10 mouse cellular contexts compared by ENCODE assay signal in genomic region chr4:97893915-97894884, GRCm38 (mm10).
DNase-seq lines count a peak whose midpoint lies in the region; ATAC-seq lines count a peak whose summit lies in the region.
"Had no signal": no experiment of that assay in that cellular context is flagged by ENCODE, and none has a peak within 500 bp of the region (broad histone marks: within the 10 kb centered on the region; RNA-seq: fewer than 3 reads in every experiment).

No protein-coding gene starts in this region.

- no peaks in the 10 kb centered on the region for H3K27me3 ChIP-seq in liver, embryonic 13.5 days
- no peaks in the 10 kb centered on the region for H3K27me3 ChIP-seq in liver, embryonic 16.5 days (ENCODE audit: control insufficient read depth, insufficient read depth, low read depth, low read length)
- H3K27me3 ChIP-seq: limb, embryonic 12.5 days had no signal

- no peak overlapping the region for H3K4me2 ChIP-seq in liver, embryonic 13.5 days
- H3K4me2 ChIP-seq in liver, embryonic 16.5 days (ENCODE audit: low read depth, low read length): no peak overlapping the region
- H3K4me2 ChIP-seq: limb, embryonic 12.5 days had no signal

- 49% methylated on average over 10 of the region's 10 CpGs for WGBS in liver, embryonic 13.5 days (ENCODE audit: insufficient replicate concordance)
- WGBS in liver, embryonic 16.5 days (ENCODE audit: insufficient replicate concordance): 41% methylated on average over 10 of the region's 10 CpGs

- peaks cover 8% of the 10 kb centered on the region; the same call in 1 of the 2 replicates for H3K4me1 ChIP-seq in liver, embryonic 13.5 days (replicated peaks)
- H3K4me1 ChIP-seq in liver, embryonic 16.5 days (ENCODE audit: control insufficient read depth, low read depth, low read length): peaks cover 6% of the 10 kb centered on the region

- peak; percentile 74 for DNase-seq in heart, adult 11 months
- DNase-seq in heart, adult 8-10 months (ENCODE audit: low spot score): no peak
- DNase-seq in liver, embryonic 13.5 days: no peak
- no peak for DNase-seq in liver
- peak; percentile 80 for DNase-seq in cerebellum, adult 9-10 months
- no peak for DNase-seq in urinary bladder, postnatal 25 days (ENCODE audit: low spot score)
- no peak for DNase-seq in lung, postnatal 25 days (ENCODE audit: low spot score)
- DNase-seq: adrenal gland, postnatal 25 days had no signal

- H3K9me3 ChIP-seq in liver, embryonic 13.5 days (replicated peaks): no peaks in the 10 kb centered on the region
- H3K9me3 ChIP-seq in liver, embryonic 16.5 days (replicated peaks; ENCODE audit: control insufficient read depth, low read length): no peaks in the 10 kb centered on the region
- H3K9me3 ChIP-seq: limb, embryonic 12.5 days had no signal

- H3K9ac ChIP-seq in liver, embryonic 13.5 days: no peak overlapping the region
- H3K9ac ChIP-seq in liver, embryonic 16.5 days (ENCODE audit: low read depth, low read length): no peak overlapping the region
- H3K9ac ChIP-seq: limb, embryonic 12.5 days had no signal

- ATAC-seq in liver, embryonic 13.5 days (ENCODE audit: low read depth): peak; percentile 82
- ATAC-seq in liver, embryonic 16.5 days (ENCODE audit: low read depth): peak; percentile 76

- H3K4me3 ChIP-seq in liver, embryonic 13.5 days (replicated peaks): no peak overlapping the region
- H3K4me3 ChIP-seq in liver, embryonic 16.5 days (ENCODE audit: low read depth, low read length): no peak overlapping the region
- H3K4me3 ChIP-seq: limb, embryonic 12.5 days had no signal

- no peak overlapping the region for H3K27ac ChIP-seq in liver, embryonic 13.5 days
- H3K27ac ChIP-seq in liver, embryonic 16.5 days (ENCODE audit: low read length): peak overlapping the region; percentile 29; the same call in 1 of the 2 replicates
- H3K27ac ChIP-seq: limb, embryonic 12.5 days had no signal

- H3K36me3 ChIP-seq in liver, embryonic 13.5 days: no peaks in the 10 kb centered on the region
- H3K36me3 ChIP-seq in liver, embryonic 16.5 days (ENCODE audit: control insufficient read depth, insufficient read depth): no peaks in the 10 kb centered on the region

Comparison
In these comparisons a context has a peak if more than half of its experiments do, and no peak if none do; other contexts are left out.
1. DNase-seq: peak in heart, adult 11 months (single experiment) and cerebellum, adult 9-10 months (single experiment); none in heart, adult 8-10 months (single experiment), liver, embryonic 13.5 days (single experiment), liver (single experiment), urinary bladder, postnatal 25 days (single experiment) and lung, postnatal 25 days (single experiment).